ENCODE assay signal across 9 mouse cellular contexts in the genomic region with DNA sequence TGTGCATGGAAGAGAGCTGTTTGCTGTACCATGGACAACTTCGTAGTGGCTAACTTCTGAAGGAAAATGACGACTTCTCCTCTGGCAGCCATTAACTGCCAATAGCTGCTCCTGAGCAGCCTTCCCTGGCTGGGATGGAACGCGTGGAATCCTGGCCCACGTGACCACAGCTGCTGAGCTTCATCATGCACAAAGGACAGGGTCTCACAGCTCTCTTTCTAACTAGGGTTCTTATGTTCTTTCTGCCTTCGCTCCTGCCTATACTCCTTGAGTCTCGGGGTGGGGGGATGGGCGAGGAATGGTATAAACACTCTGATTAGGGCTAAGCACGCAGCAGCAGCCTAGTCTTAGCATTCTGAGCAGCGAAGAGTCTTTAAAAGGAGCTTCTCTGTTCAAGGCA. TPM values are rescaled to one million over a fixed set of nuclear protein-coding genes. Genes with fewer than 3 reads are reported as not detected.
DNase-seq lines count a peak whose midpoint lies in the region; ATAC-seq lines count a peak whose summit lies in the region.
"Had no signal": no experiment of that assay in that cellular context is flagged by ENCODE, and none has a peak within 500 bp of the region (broad histone marks: within the 10 kb centered on the region; RNA-seq: fewer than 3 reads in every experiment).

No protein-coding gene starts in this region.

- H3K4me1 ChIP-seq in hindbrain, embryonic 10.5 days (replicated peaks) = 0 out of 2 replicates have a peak, but pooled peaks cover 5% of the 10 kb centered on the region
- no peaks in the 10 kb centered on the region for H3K4me1 ChIP-seq in hindbrain, embryonic 16.5 days (ENCODE audit: control insufficient read depth, insufficient read depth, low read depth, low read length)
- no peaks in the 10 kb centered on the region for H3K4me1 ChIP-seq in embryonic facial prominence, embryonic 15.5 days
- H3K4me1 ChIP-seq in neural tube, embryonic 15.5 days = peaks cover 12% of the 10 kb centered on the region; the same call in 1 of the 2 replicates

- no peak overlapping the region for H3K4me3 ChIP-seq in hindbrain, embryonic 10.5 days
- no peak overlapping the region for H3K4me3 ChIP-seq in hindbrain, embryonic 16.5 days (ENCODE audit: low read length)
- H3K4me3 ChIP-seq in embryonic facial prominence, embryonic 15.5 days (replicated peaks) = no peak overlapping the region
- H3K4me3 ChIP-seq in neural tube, embryonic 15.5 days (replicated peaks) = no peak overlapping the region

- H3K9ac ChIP-seq in hindbrain, embryonic 16.5 days (ENCODE audit: low read depth, low read length) = no peak overlapping the region
- no peak overlapping the region for H3K9ac ChIP-seq in embryonic facial prominence, embryonic 15.5 days
- H3K9ac ChIP-seq in neural tube, embryonic 15.5 days (replicated peaks) = no peak overlapping the region
- H3K9ac ChIP-seq: liver, embryonic 14.5 days had no signal

- no peaks in the 10 kb centered on the region for H3K27me3 ChIP-seq in hindbrain, embryonic 10.5 days (ENCODE audit: insufficient read depth, poor library complexity, severe bottlenecking)
- H3K27me3 ChIP-seq in hindbrain, embryonic 16.5 days (replicated peaks; ENCODE audit: control insufficient read depth, insufficient read depth, low read length) = no peaks in the 10 kb centered on the region
- no peaks in the 10 kb centered on the region for H3K27me3 ChIP-seq in embryonic facial prominence, embryonic 15.5 days
- no peaks in the 10 kb centered on the region for H3K27me3 ChIP-seq in neural tube, embryonic 15.5 days (replicated peaks)

- H3K9me3 ChIP-seq in hindbrain, embryonic 10.5 days = no peaks in the 10 kb centered on the region
- no peaks in the 10 kb centered on the region for H3K9me3 ChIP-seq in hindbrain, embryonic 16.5 days (ENCODE audit: control insufficient read depth, low read length)
- H3K9me3 ChIP-seq in embryonic facial prominence, embryonic 15.5 days (replicated peaks) = no peaks in the 10 kb centered on the region
- no peaks in the 10 kb centered on the region for H3K9me3 ChIP-seq in neural tube, embryonic 15.5 days (replicated peaks)

- no peak overlapping the region for H3K4me2 ChIP-seq in hindbrain, embryonic 16.5 days (ENCODE audit: low read length)
- H3K4me2 ChIP-seq in embryonic facial prominence, embryonic 15.5 days (replicated peaks) = no peak overlapping the region
- no peak overlapping the region for H3K4me2 ChIP-seq in neural tube, embryonic 15.5 days

- no peaks in the 10 kb centered on the region for H3K36me3 ChIP-seq in hindbrain, embryonic 10.5 days
- no peaks in the 10 kb centered on the region for H3K36me3 ChIP-seq in hindbrain, embryonic 16.5 days (ENCODE audit: control insufficient read depth, insufficient read depth, low read length)
- no peaks in the 10 kb centered on the region for H3K36me3 ChIP-seq in embryonic facial prominence, embryonic 15.5 days
- no peaks in the 10 kb centered on the region for H3K36me3 ChIP-seq in neural tube, embryonic 15.5 days

- peak overlapping the region; percentile 2; the same call in 1 of the 2 replicates for H3K27ac ChIP-seq in hindbrain, embryonic 10.5 days
- H3K27ac ChIP-seq in hindbrain, embryonic 16.5 days (ENCODE audit: low read depth, low read length) = no peak overlapping the region
- no peak overlapping the region for H3K27ac ChIP-seq in embryonic facial prominence, embryonic 15.5 days (replicated peaks)
- H3K27ac ChIP-seq in neural tube, embryonic 15.5 days (replicated peaks) = peak overlapping the region; percentile 18; the same call in 1 of the 2 replicates
- H3K27ac ChIP-seq: liver, embryonic 14.5 days had no signal

- peak; percentile 24 for DNase-seq in hindbrain, embryonic 10.5 days (ENCODE audit: low spot score)
- DNase-seq in kidney, postnatal 4 days = peak; percentile 44 to 70
- DNase-seq in natural killer cell, adult 2 months (ENCODE audit: low spot score in 2 of 2) = no peak
- no peak for DNase-seq in left cerebral cortex, adult 18-20 months (ENCODE audit: low spot score in 2 of 2)
- no peak for DNase-seq in left cerebral cortex, adult 9 months (ENCODE audit: low spot score in 2 of 2)

- no peak for ATAC-seq in hindbrain, embryonic 16.5 days
- ATAC-seq in embryonic facial prominence, embryonic 15.5 days (ENCODE audit: insufficient number of reproducible peaks, low FRiP score, low TSS enrichment, low read depth) = peak; percentile 11; the same call in 1 of the 2 replicates
- peak; percentile 41 for ATAC-seq in neural tube, embryonic 15.5 days (ENCODE audit: low FRiP score)

- WGBS in hindbrain, embryonic 10.5 days = 52% methylated on average over 10 of the region's 10 CpGs
- WGBS in hindbrain, embryonic 16.5 days = 47% methylated on average over 10 of the region's 10 CpGs
- 37% methylated on average over 10 of the region's 10 CpGs for WGBS in embryonic facial prominence, embryonic 15.5 days
- 46% methylated on average over 10 of the region's 10 CpGs for WGBS in neural tube, embryonic 15.5 days

RNA-seq across cellular contexts. Expression of a gene that starts 2.0 kb away (rescaled TPM):
- 0.73 and 1.7 TPM in 2 replicates for polyA plus RNA-seq in hindbrain, embryonic 10.5 days (2016; fragmentation: Nextera tagmentation; extraction: Ambion mirVana)
- 5.6 and 6.6 TPM in 2 replicates for polyA plus RNA-seq in hindbrain, embryonic 16.5 days (2015; fragmentation: Nextera tagmentation; extraction: Ambion mirVana)
- 14.4 and 14.5 TPM in 2 replicates for polyA plus RNA-seq in embryonic facial prominence, embryonic 15.5 days (2015; fragmentation: Nextera tagmentation; extraction: Ambion mirVana)
- 5.7 and 6.7 TPM in 2 replicates for polyA plus RNA-seq in neural tube, embryonic 15.5 days (2015; fragmentation: Nextera tagmentation; extraction: Ambion mirVana)
- 1 to 10 TPM; 1.5 to 1.6 TPM for total RNA-seq in left cerebral cortex, adult 18-20 months (2021)

RNA-seq across cellular contexts. Expression of a gene that starts 20.8 kb away (rescaled TPM):
- polyA plus RNA-seq in hindbrain, embryonic 10.5 days (2016; fragmentation: Nextera tagmentation; extraction: Ambion mirVana) = 22.2 and 22.8 TPM in 2 replicates
- polyA plus RNA-seq in hindbrain, embryonic 16.5 days (2015; fragmentation: Nextera tagmentation; extraction: Ambion mirVana) = 39.6 and 48.9 TPM in 2 replicates
- 21.4 and 22.5 TPM in 2 replicates for polyA plus RNA-seq in embryonic facial prominence, embryonic 15.5 days (2015; fragmentation: Nextera tagmentation; extraction: Ambion mirVana)
- 35.2 and 35.8 TPM in 2 replicates for polyA plus RNA-seq in neural tube, embryonic 15.5 days (2015; fragmentation: Nextera tagmentation; extraction: Ambion mirVana)
- total RNA-seq in left cerebral cortex, adult 18-20 months (2021) = 10 to 100 TPM; 76.2 to 85.0 TPM

Comparison
In these comparisons a context has a peak if more than half of its experiments do, and no peak if none do; other contexts are left out.
1. H3K27ac ChIP-seq: peak in hindbrain, embryonic 10.5 days (single experiment) and neural tube, embryonic 15.5 days (single experiment); none in hindbrain, embryonic 16.5 days (single experiment) and embryonic facial prominence, embryonic 15.5 days (single experiment).
2. DNase-seq: peak in hindbrain, embryonic 10.5 days (single experiment) and kidney, postnatal 4 days (2 of 2); none in natural killer cell, adult 2 months (0 of 2), left cerebral cortex, adult 18-20 months (0 of 2) and left cerebral cortex, adult 9 months (0 of 2).